Mouse (Mus musculus): ENCODE measurements around the gene 3110082I17Rik. TPM values are rescaled to one million over a fixed set of nuclear protein-coding genes. Genes with fewer than 3 reads are reported as not detected.

The 3110082I17Rik gene
- polyA plus RNA-seq, 1 experiment from 2014 or later = 21.3 TPM

DNA sequence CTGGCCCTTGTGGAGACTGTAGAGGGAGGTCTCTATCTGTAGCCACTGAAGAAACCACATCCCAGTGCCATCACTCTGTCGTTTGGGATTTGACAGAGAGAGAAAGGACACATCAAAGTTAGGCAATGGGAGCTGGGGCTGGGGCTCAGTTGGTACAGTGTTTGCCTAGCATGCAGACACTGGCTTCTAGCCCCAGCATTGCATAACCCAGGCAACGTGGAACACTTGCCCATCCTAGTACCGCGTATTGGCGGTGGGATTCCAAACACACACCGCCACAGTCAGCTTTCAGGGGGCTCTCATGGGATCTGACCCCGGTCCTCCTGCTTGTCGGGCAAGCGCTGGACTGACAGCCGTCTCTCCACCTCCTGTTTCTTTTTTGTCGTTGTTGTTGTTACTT is 93.8 kb downstream of the 3110082I17Rik start:
- no peak overlapping the region for H3K27ac ChIP-seq (ENCODE audit: poor library complexity, severe bottlenecking)
- H3K36me3 ChIP-seq = no peaks in the 10 kb centered on the region
- 75% methylated on average over 11 of the region's 11 CpGs for WGBS
- H3K27me3 ChIP-seq (replicated peaks) = no peaks in the 10 kb centered on the region; the same call in 1 of the 2 replicates
- H3K9me3 ChIP-seq (replicated peaks) = no peaks in the 10 kb centered on the region
- H3K4me2 ChIP-seq = no peak overlapping the region
- H3K9ac ChIP-seq = no peak overlapping the region
- H3K4me1 ChIP-seq (replicated peaks) = peaks cover 36% of the 10 kb centered on the region
- no peak overlapping the region for H3K4me3 ChIP-seq
- no peak for ATAC-seq (ENCODE audit: insufficient number of reproducible peaks, low FRiP score)

DNA sequence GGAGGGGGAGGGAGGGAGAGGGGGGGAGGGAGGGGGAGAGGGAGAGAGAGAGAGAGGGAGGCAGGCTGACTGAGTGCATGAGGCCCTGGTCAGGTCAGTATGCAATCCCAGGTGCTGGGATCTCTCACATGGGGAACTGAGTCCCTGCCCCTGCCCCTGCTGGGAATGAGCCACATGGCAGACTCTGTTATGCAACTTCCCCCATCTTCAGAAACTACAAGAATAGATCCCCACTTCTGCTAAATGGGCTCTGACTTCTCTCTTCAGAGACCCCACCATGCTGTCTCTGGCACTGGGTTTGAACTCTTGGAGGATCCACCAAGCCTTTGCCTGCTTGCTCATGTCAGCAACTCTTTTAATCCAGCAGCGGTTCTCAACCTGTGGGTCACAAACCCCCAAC is 94.5 kb downstream of the 3110082I17Rik start:
- WGBS = 76% methylated on average over 1 of the region's 1 CpGs
- ATAC-seq (ENCODE audit: insufficient number of reproducible peaks, low FRiP score) = no peak

GRCm38 (mm10) chr5:139364911-139365571 is 95.3 kb downstream of the 3110082I17Rik start:
- Histone ChIP-seq H3K9me3 (replicated peaks) (no peaks in the 10 kb centered on the region), H3K27me3 (replicated peaks) (no peaks in the 10 kb centered on the region; the same call in 1 of the 2 replicates), H3K36me3 (no peaks in the 10 kb centered on the region), H3K4me3 (no peak overlapping the region), H3K9ac (peak overlapping the region; percentile 46; the same call in 1 of the 2 replicates), H3K27ac (ENCODE audit: poor library complexity, severe bottlenecking) (0 out of 2 replicates have a peak overlapping the region, but pooled peaks have one; percentile 26), H3K4me2 (no peak overlapping the region), H3K4me1 (replicated peaks) (peaks cover 22% of the 10 kb centered on the region)
- ATAC-seq (ENCODE audit: insufficient number of reproducible peaks, low FRiP score) = no peak
- 45% methylated on average over 5 of the region's 5 CpGs for WGBS

More for the DNA sequence above, 94.5 kb downstream of the 3110082I17Rik start:
- no peaks in the 10 kb centered on the region for H3K36me3 ChIP-seq
- no peak overlapping the region for H3K4me2 ChIP-seq
- H3K4me1 ChIP-seq (replicated peaks) = peaks cover 30% of the 10 kb centered on the region
- H3K27me3 ChIP-seq (replicated peaks) = no peaks in the 10 kb centered on the region; the same call in 1 of the 2 replicates
- H3K4me3 ChIP-seq = no peak overlapping the region
- H3K9ac ChIP-seq = no peak overlapping the region
- no peaks in the 10 kb centered on the region for H3K9me3 ChIP-seq (replicated peaks)
- no peak overlapping the region for H3K27ac ChIP-seq (ENCODE audit: poor library complexity, severe bottlenecking)

GRCm38 (mm10) chr5:139364260-139364910 is 95.9 kb downstream of the 3110082I17Rik start:
- 25% methylated on average over 12 of the region's 12 CpGs for WGBS
- Histone ChIP-seq H3K4me2 (peak overlapping the region; percentile 17; the same call in 1 of the 2 replicates), H3K27ac (ENCODE audit: poor library complexity, severe bottlenecking) (0 out of 2 replicates have a peak overlapping the region, but pooled peaks have one; percentile 26), H3K9me3 (replicated peaks) (no peaks in the 10 kb centered on the region), H3K4me3 (no peak overlapping the region), H3K36me3 (no peaks in the 10 kb centered on the region), H3K9ac (peak overlapping the region; percentile 46; the same call in 1 of the 2 replicates), H3K4me1 (replicated peaks) (peaks cover 16% of the 10 kb centered on the region), H3K27me3 (replicated peaks) (no peaks in the 10 kb centered on the region; the same call in 1 of the 2 replicates)
- ATAC-seq (ENCODE audit: insufficient number of reproducible peaks, low FRiP score) = peak; percentile 49

- ATAC-seq (ENCODE audit: insufficient number of reproducible peaks, low FRiP score) = no peak
- H3K4me2 ChIP-seq = no peak overlapping the region
- H3K9ac ChIP-seq = no peak overlapping the region
- 60% methylated on average over 7 of the region's 7 CpGs for WGBS
- H3K27ac ChIP-seq (ENCODE audit: poor library complexity, severe bottlenecking) = no peak overlapping the region
- H3K4me3 ChIP-seq = no peak overlapping the region
- H3K9me3 ChIP-seq (replicated peaks) = no peaks in the 10 kb centered on the region
- H3K36me3 ChIP-seq = no peaks in the 10 kb centered on the region
- peaks cover 16% of the 10 kb centered on the region for H3K4me1 ChIP-seq (replicated peaks)
- no peaks in the 10 kb centered on the region; the same call in 1 of the 2 replicates for H3K27me3 ChIP-seq (replicated peaks)
Observed at GRCm38 (mm10) chr5:139363858-139364257, 96.5 kb downstream of the 3110082I17Rik start.

GRCm38 (mm10) chr5:139359244-139359643 is 101.1 kb downstream of the 3110082I17Rik start:
- Histone ChIP-seq H3K4me3 (no peak overlapping the region), H3K9ac (no peak overlapping the region), H3K4me2 (no peak overlapping the region), H3K27ac (ENCODE audit: poor library complexity, severe bottlenecking) (no peak overlapping the region), H3K36me3 (no peaks in the 10 kb centered on the region), H3K4me1 (replicated peaks) (peaks cover 14% of the 10 kb centered on the region), H3K27me3 (replicated peaks) (peaks cover 18% of the 10 kb centered on the region), H3K9me3 (replicated peaks) (no peaks in the 10 kb centered on the region)
- ATAC-seq (ENCODE audit: insufficient number of reproducible peaks, low FRiP score) = no peak
- 82% methylated on average over 5 of the region's 5 CpGs for WGBS

DNA sequence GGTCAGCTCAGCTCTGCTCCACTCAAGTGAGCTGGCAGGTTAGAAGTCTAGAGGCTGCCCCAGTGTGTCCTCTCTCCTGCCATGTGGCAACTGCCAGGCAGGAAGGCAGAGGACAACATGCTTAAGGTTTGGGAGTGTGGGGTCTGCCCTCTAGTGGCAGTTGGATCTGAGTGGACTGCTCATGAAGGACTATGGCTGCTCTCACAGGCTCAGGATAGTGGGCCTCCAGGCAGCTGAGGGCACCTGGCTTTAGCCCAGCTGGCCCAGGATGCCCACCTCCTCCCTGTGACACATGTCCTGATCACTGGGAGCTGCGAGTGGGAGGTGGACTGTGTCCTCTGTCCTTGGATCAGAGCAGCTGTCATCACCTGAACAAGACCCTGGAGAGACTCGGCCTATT is 101.7 kb downstream of the 3110082I17Rik start:
- no peak overlapping the region for H3K9ac ChIP-seq
- H3K4me2 ChIP-seq = no peak overlapping the region
- H3K4me1 ChIP-seq (replicated peaks) = peaks cover 11% of the 10 kb centered on the region; the same call in 1 of the 2 replicates
- no peaks in the 10 kb centered on the region for H3K36me3 ChIP-seq
- peaks cover 23% of the 10 kb centered on the region for H3K27me3 ChIP-seq (replicated peaks)
- H3K27ac ChIP-seq (ENCODE audit: poor library complexity, severe bottlenecking) = no peak overlapping the region
- H3K9me3 ChIP-seq (replicated peaks) = no peaks in the 10 kb centered on the region
- no peak overlapping the region for H3K4me3 ChIP-seq
- 38% methylated on average over 2 of the region's 2 CpGs for WGBS
- 0 out of 2 replicates have a peak, but pooled peaks have one; percentile 20 for ATAC-seq (ENCODE audit: insufficient number of reproducible peaks, low FRiP score)

DNA sequence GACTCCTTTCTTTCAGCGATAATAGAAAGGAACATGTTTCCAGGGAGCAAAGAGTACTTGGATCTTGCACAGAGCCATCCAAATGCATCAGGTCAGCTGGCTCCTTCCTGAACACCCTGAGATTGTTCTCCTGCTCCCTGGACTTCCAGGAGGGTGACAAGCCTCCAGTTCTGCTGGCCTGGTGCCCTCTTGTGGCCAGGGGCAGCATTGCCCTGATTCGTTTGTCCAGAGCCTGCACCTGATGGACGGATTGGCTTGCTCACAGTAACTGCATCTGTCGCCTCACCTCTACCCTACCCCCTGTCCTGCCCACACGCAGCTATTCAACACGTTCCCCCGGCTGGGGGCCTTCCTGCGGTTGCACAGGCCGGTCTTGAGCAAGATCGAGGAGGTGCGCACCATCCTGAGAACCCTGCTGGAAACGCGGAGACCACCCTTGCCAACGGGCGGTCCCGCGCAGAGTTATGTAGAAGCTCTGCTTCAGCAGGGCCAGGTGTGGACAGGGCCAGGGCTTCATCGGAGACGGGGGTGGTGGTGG is 105.0 kb downstream of the 3110082I17Rik start:
- 33% methylated on average over 19 of the region's 19 CpGs for WGBS
- H3K4me3 ChIP-seq = no peak overlapping the region
- H3K27ac ChIP-seq (ENCODE audit: poor library complexity, severe bottlenecking) = no peak overlapping the region
- no peak overlapping the region for H3K9ac ChIP-seq
- H3K4me2 ChIP-seq = no peak overlapping the region
- H3K4me1 ChIP-seq (replicated peaks) = peaks cover 19% of the 10 kb centered on the region
- 0 out of 2 replicates have a peak, but pooled peaks have one; percentile 12 for ATAC-seq (ENCODE audit: insufficient number of reproducible peaks, low FRiP score)
- H3K27me3 ChIP-seq (replicated peaks) = peaks cover 53% of the 10 kb centered on the region
- H3K9me3 ChIP-seq (replicated peaks) = no peaks in the 10 kb centered on the region
- H3K36me3 ChIP-seq = no peaks in the 10 kb centered on the region

DNA sequence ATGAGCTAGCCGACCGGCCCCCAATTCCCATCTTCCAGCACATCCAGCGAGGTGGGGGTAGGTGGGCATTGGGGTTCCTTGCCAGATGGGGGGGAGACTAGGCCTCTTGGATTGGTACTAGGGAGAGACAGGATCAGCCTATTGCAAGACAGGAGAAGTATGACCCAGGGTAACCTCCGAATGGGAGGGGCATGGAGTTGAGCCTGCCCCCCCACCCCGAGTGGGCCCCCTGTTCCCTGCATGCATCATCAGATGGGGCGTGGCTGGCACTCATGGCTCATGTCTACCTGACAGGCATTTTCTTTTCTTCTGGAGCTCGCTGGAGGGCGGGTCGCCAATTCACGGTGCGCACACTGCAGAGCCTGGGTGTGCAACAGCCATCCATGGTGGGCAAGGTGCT is 106.4 kb downstream of the 3110082I17Rik start:
- ATAC-seq (ENCODE audit: insufficient number of reproducible peaks, low FRiP score) = no peak

DNA sequence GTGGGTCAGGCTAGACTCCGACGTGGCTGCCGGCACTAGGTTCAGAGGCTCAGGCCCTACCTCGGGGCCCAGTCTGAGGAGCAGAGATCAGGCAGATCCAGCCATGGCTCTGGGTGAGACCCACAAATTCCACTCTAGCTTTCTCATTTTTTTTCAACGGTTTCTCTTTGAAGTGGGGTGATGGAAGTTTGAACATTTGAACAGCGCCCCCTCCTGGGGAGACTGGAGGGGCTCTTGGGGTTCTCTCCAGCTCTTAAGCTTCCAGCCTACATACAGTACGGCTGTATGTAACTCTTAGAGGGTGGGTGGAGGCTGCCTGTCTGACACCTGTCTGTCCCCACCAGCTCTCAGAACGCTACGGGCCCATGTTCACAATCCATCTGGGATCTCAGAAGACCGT is 106.8 kb downstream of the 3110082I17Rik start:
- Histone ChIP-seq H3K27ac (ENCODE audit: poor library complexity, severe bottlenecking) (no peak overlapping the region), H3K27me3 (replicated peaks) (peaks cover 65% of the 10 kb centered on the region), H3K9me3 (replicated peaks) (no peaks in the 10 kb centered on the region), H3K9ac (no peak overlapping the region), H3K4me2 (no peak overlapping the region), H3K36me3 (no peaks in the 10 kb centered on the region), H3K4me3 (no peak overlapping the region), H3K4me1 (replicated peaks) (peaks cover 15% of the 10 kb centered on the region)
- WGBS = 56% methylated on average over 10 of the region's 10 CpGs
- ATAC-seq (ENCODE audit: insufficient number of reproducible peaks, low FRiP score) = no peak

More for the DNA sequence above, 106.4 kb downstream of the 3110082I17Rik start:
- Histone ChIP-seq H3K4me2 (no peak overlapping the region), H3K9me3 (replicated peaks) (no peaks in the 10 kb centered on the region), H3K36me3 (no peaks in the 10 kb centered on the region), H3K27me3 (replicated peaks) (peaks cover 61% of the 10 kb centered on the region), H3K9ac (no peak overlapping the region), H3K4me1 (replicated peaks) (peaks cover 19% of the 10 kb centered on the region), H3K4me3 (no peak overlapping the region), H3K27ac (ENCODE audit: poor library complexity, severe bottlenecking) (no peak overlapping the region)
- 83% methylated on average over 11 of the region's 11 CpGs for whole genome bisulfite sequencing

DNA sequence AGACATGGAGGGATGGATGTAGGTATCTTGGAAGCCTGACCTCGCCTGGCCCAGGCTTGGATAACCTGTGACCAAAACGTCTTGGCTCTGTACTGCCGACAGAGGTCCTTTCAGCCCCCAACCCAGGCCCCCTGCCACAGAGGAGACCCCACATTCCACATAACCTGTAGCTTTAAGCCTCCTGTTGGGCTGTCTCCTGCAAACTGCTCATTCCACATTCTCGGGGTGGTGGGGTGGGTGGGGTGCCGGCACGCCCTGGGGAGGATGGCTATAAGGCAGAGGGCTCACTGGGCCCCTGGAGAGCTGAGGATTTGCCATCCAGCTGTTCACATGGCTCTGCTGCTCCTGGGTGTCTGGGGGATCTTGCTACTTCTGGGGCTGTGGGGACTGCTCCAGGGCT is 108.0 kb downstream of the 3110082I17Rik start, which contains the start of gene Cyp2w1:
Gene Cyp2w1 (plus strand): TSS at position 301 of the 400 bp plus-strand sequence.
- 56% methylated on average over 6 of the region's 6 CpGs for WGBS
- H3K9ac ChIP-seq = 0 out of 2 replicates have a peak within 1 kb of the TSS, but pooled peaks have one; percentile 35
- H3K4me2 ChIP-seq = no peak within 1 kb of the TSS
- H3K9me3 ChIP-seq (replicated peaks) = no peaks in the 10 kb centered on the region
- peaks cover 8% of the 10 kb centered on the region for H3K4me1 ChIP-seq (replicated peaks)
- H3K36me3 ChIP-seq = no peaks in the 10 kb centered on the region
- no peak within 1 kb of the TSS for H3K4me3 ChIP-seq
- no peak within 1 kb of the TSS for H3K27ac ChIP-seq (ENCODE audit: poor library complexity, severe bottlenecking)
- H3K27me3 ChIP-seq (replicated peaks) = peaks cover 74% of the 10 kb centered on the region
- ATAC-seq (ENCODE audit: insufficient number of reproducible peaks, low FRiP score) = no peak
